Mouse (Mus musculus) testis, adult 2 months (tissue): ENCODE results near the gene 1700001O22Rik.

Experiments used
- CTCF ChIP-seq: fragments of 200-500 bp; IDR thresholded peaks from 2 replicates; pipeline ENCODE4 v1.5.1; 2012; ENCODE audit warnings: low read depth, mild to moderate bottlenecking, inconsistent platforms, low read length, moderate library complexity; ENCODE audit not compliant: control insufficient read depth, insufficient read depth, insufficient replicate concordance
- POLR2A ChIP-seq: fragments of 200-500 bp; IDR thresholded peaks from 2 replicates; pipeline ENCODE4 v1.6.1; 2012; ENCODE audit warnings: low read depth, mild to moderate bottlenecking, inconsistent platforms, low read length, moderate library complexity; ENCODE audit not compliant: control insufficient read depth

- no peak for TF ChIP-seq CTCF
- TF ChIP-seq POLR2A = no peak
Observed at GRCm38 (mm10) chr2:30747602-30748162, 55.8 kb downstream of the 1700001O22Rik start.
